Mouse (Mus musculus) hematopoietic stem cell, adult 5-6 weeks (primary cell): Measurements from ENCODE around the gene Diexf. TPM values are rescaled to one million over a fixed set of nuclear protein-coding genes. Genes with fewer than 3 reads are reported as not detected.

ENCODE experiments used
- ATAC-seq, 2 experiments: fragments of 125-278 bp in 1 of 2; replicated peaks in 1 of 2; 2 replicates each; pipeline ENCODE4 v1.8.0; 2016 to 2017; ENCODE audit warnings: inconsistent platforms in 2 of 2, mild to moderate bottlenecking in 2 of 2, moderate number of reproducible peaks in 2 of 2, low read depth in 1 of 2, moderate TSS enrichment in 1 of 2; ENCODE audit not compliant: low FRiP score in 2 of 2, poor library complexity in 2 of 2, severe bottlenecking in 2 of 2, insufficient read depth in 1 of 2, low TSS enrichment in 1 of 2
- total RNA-seq: library from RNA; stranded (forward); fragments of 172-1452, 232-1000 nt; gene quantifications from 2 replicates; pipeline ENCODE4 v1.2.3, GENCODE M21; 2017

Gene Diexf
- total RNA-seq, 1 experiment from 2014 or later, result 19.6 TPM

- no peak for ATAC-seq
Observed at GRCm38 (mm10) chr1:193102029-193102428, 28.0 kb downstream of the Diexf start.

GRCm38 (mm10) chr1:193098946-193099345 is 31.1 kb downstream of the Diexf start:
- ATAC-seq, result no peak

- no peak for ATAC-seq
Observed at GRCm38 (mm10) chr1:193093596-193093995, 36.5 kb downstream of the Diexf start.

GRCm38 (mm10) chr1:193092771-193093170 is 37.3 kb downstream of the Diexf start:
- ATAC-seq, result no peak

- no peak for ATAC-seq
Observed at GRCm38 (mm10) chr1:193090894-193091293, 39.2 kb downstream of the Diexf start.

- no peak for ATAC-seq
Observed at GRCm38 (mm10) chr1:193090211-193090871, 39.7 kb downstream of the Diexf start.

GRCm38 (mm10) chr1:193089683-193090082 is 40.4 kb downstream of the Diexf start:
- no peak for ATAC-seq

GRCm38 (mm10) chr1:193089211-193089610 is 40.9 kb downstream of the Diexf start:
- ATAC-seq, result no peak

GRCm38 (mm10) chr1:193086842-193087476 is 43.1 kb downstream of the Diexf start:
- no peak for ATAC-seq

- no peak for ATAC-seq
Observed at GRCm38 (mm10) chr1:193086111-193086841, 43.8 kb downstream of the Diexf start.

GRCm38 (mm10) chr1:193085541-193086020 is 44.5 kb downstream of the Diexf start:
- ATAC-seq, result no peak

GRCm38 (mm10) chr1:193084016-193084415 is 46.1 kb downstream of the Diexf start:
- ATAC-seq, result no peak

GRCm38 (mm10) chr1:193083051-193083450 is 47.0 kb downstream of the Diexf start:
- no peak for ATAC-seq

- no peak for ATAC-seq
Observed at GRCm38 (mm10) chr1:193082311-193082921, 47.7 kb downstream of the Diexf start.

- no peak for ATAC-seq
Observed at GRCm38 (mm10) chr1:193062618-193063017, 67.5 kb downstream of the Diexf start.

- ATAC-seq, result peak; percentile 93 to 97
Observed at GRCm38 (mm10) chr1:193060167-193060566, 69.9 kb downstream of the Diexf start.

GRCm38 (mm10) chr1:193059596-193059995 is 70.5 kb downstream of the Diexf start:
- ATAC-seq, result no peak

- ATAC-seq, result no peak
Observed at GRCm38 (mm10) chr1:193054401-193054800, 75.7 kb downstream of the Diexf start.
